Mouse (Mus musculus): ENCODE measurements at regions not wholly inside any gene's neighbourhood (a gene's known extent, or its start where the extent isn't known, plus 50 kb on each side); places are given as distances from the start of the nearest gene placed in this dataset.

- DNase-seq (ENCODE audit: low spot score): no peak
Measured at GRCm38 (mm10) chr1:30362072-30362769, 511.5 kb downstream of the Phf3 start.

GRCm38 (mm10) chr1:30320657-30321262 is 553.0 kb downstream of the Phf3 start:
- no peak for DNase-seq (ENCODE audit: low spot score)

- no peak for DNase-seq (ENCODE audit: low spot score)
Measured at GRCm38 (mm10) chr1:30318195-30318594, 555.5 kb downstream of the Phf3 start.

- DNase-seq (ENCODE audit: low spot score): no peak
Measured at GRCm38 (mm10) chr1:30289073-30289472, 584.6 kb downstream of the Phf3 start.

- no peak for DNase-seq (ENCODE audit: low spot score)
Measured at GRCm38 (mm10) chr1:30262418-30262817, 611.3 kb downstream of the Phf3 start.

- peak; percentile 6 for DNase-seq (ENCODE audit: low spot score)
Measured at GRCm38 (mm10) chr1:30259547-30259946, 614.2 kb downstream of the Phf3 start.

- DNase-seq (ENCODE audit: low spot score): no peak
Measured at GRCm38 (mm10) chr1:30216764-30217348, 656.9 kb downstream of the Phf3 start.

GRCm38 (mm10) chr1:30204608-30205262 is 669.0 kb downstream of the Phf3 start:
- DNase-seq (ENCODE audit: low spot score): no peak

- DNase-seq (ENCODE audit: low spot score): no peak
Measured at GRCm38 (mm10) chr1:30176225-30176624, 697.5 kb downstream of the Phf3 start.

GRCm38 (mm10) chr1:30144997-30145396 is 728.7 kb downstream of the Phf3 start:
- peak; percentile 54 for DNase-seq (ENCODE audit: low spot score)

GRCm38 (mm10) chr1:30114186-30114585 is 759.5 kb downstream of the Phf3 start:
- DNase-seq (ENCODE audit: low spot score): no peak
